Mouse (Mus musculus): Measurements from ENCODE around the gene Vmn2r2. TPM values are rescaled to one million over a fixed set of nuclear protein-coding genes. Genes with fewer than 3 reads are reported as not detected.

Gene Vmn2r2
- polyA plus RNA-seq (2021; fragmentation: Nextera tagmentation), result not detected in 2 replicates
- long read RNA-seq, experiment 1, result 0 reads
- long read RNA-seq, experiment 2, result 0 reads

GRCm38 (mm10) chr3:64141878-64142508 is at the start of gene Vmn2r2:
Gene Vmn2r2, minus strand, starts transcription at chr3:64141928.

GRCm38 (mm10) chr3:64081247-64081646 is 60.5 kb downstream of the Vmn2r2 start, which contains the start of gene Vmn2r1:
Gene Vmn2r1, plus strand, starts transcription at chr3:64081547.

Other genes starting within 250 kb of the Vmn2r2 start
- 1.6 and 1.8 TPM in 2 replicates for gene Plch1, start 242.5 kb downstream of the Vmn2r2 start, polyA plus RNA-seq (2021; fragmentation: Nextera tagmentation)
- gene E130311K13Rik, start 212.5 kb downstream of the Vmn2r2 start, polyA plus RNA-seq (2021; fragmentation: Nextera tagmentation), result 19.9 and 20.4 TPM in 2 replicates
- gene Slc33a1, start 177.2 kb downstream of the Vmn2r2 start, polyA plus RNA-seq (2021; fragmentation: Nextera tagmentation), result 14.3 and 16.6 TPM in 2 replicates
- 16.1 and 25.0 TPM in 2 replicates for gene Gmps, start 165.8 kb downstream of the Vmn2r2 start, polyA plus RNA-seq (2021; fragmentation: Nextera tagmentation)
- 0.03 TPM in 2 replicates for gene Vmn2r1, start 60.4 kb downstream of the Vmn2r2 start, polyA plus RNA-seq (2021; fragmentation: Nextera tagmentation)
- gene Vmn2r3, start 147.8 kb upstream of the Vmn2r2 start, polyA plus RNA-seq (2021; fragmentation: Nextera tagmentation), result not detected in 2 replicates

Data from layer of hippocampus, adult 6 months (tissue).